Mouse (Mus musculus): ENCODE measurements around the gene Kctd2. TPM values are rescaled to one million over a fixed set of nuclear protein-coding genes. Genes with fewer than 3 reads are reported as not detected.
"Not testable (repeated sequence)": the region's sequence is repeated elsewhere in the genome, so short reads cannot be mapped to it uniquely, and the experiment has no call there.

The Kctd2 gene
- total RNA-seq, 2 experiments from 2014 or later, result 43.8 to 70.0 TPM

- peak; percentile 97 for DNase-seq
Observed at GRCm38 (mm10) chr11:115475025-115475757, 55.3 kb downstream of the Kctd2 start, which contains the start of gene Armc7. Gene Armc7 (plus strand): TSS chr11:115475667.

GRCm38 (mm10) chr11:115475758-115476237 lies 55.9 kb downstream of the Kctd2 start:
- DNase-seq, result no peak

- DNase-seq, result not testable (repeated sequence)
Observed at GRCm38 (mm10) chr11:115476630-115477029, 56.7 kb downstream of the Kctd2 start.

- not testable (repeated sequence) for DNase-seq
Observed at GRCm38 (mm10) chr11:115477388-115477787, 57.5 kb downstream of the Kctd2 start.

GRCm38 (mm10) chr11:115478296-115478938 lies 58.5 kb downstream of the Kctd2 start:
- DNase-seq, result no peak

Small RNA genes within 50 kb of the gene (microRNA-seq; reads per million reads assigned to microRNA genes)
- gene Mir3968, result not detected

Other genes with a start within 250 kb of the Kctd2 start
- gene Tmem104, start 232.6 kb upstream of the Kctd2 start, total RNA-seq (2021), result 10 to 100 TPM; 19.9 to 23.2 TPM
- 10 to 100 TPM; 26.7 to 29.4 TPM for gene Nat9, start 232.3 kb upstream of the Kctd2 start, total RNA-seq (2021)
- gene Grin2c, start 152.9 kb upstream of the Kctd2 start, total RNA-seq (2021), result 1 to 10 TPM; 1.7 to 4.6 TPM
- 1,000 to 10,000 TPM; 1,168 to 1,492 TPM for gene Fdxr, start 143.1 kb upstream of the Kctd2 start, total RNA-seq (2021)
- gene Fads6, start 122.5 kb upstream of the Kctd2 start, total RNA-seq (2021), result 10 to 100 TPM; 47.5 to 75.9 TPM
- not detected for gene Otop2, start 113.0 kb upstream of the Kctd2 start, total RNA-seq (2021)
- gene Ush1g, start 98.1 kb upstream of the Kctd2 start, total RNA-seq (2021), result under 1 TPM; 0.40 to 0.49 TPM
- not detected for gene Otop3, start 85.4 kb upstream of the Kctd2 start, total RNA-seq (2021)
- gene Hid1, start 52.4 kb upstream of the Kctd2 start, total RNA-seq (2021), result 10 to 100 TPM; 16.2 to 38.1 TPM
- 100 to 1,000 TPM in 1 of 2 experiments, 10 to 100 TPM in 1; 82.1 to 136 TPM for gene Cdr2l, start 38.2 kb upstream of the Kctd2 start, total RNA-seq (2021)
- 100 to 1,000 TPM; 147 to 162 TPM for gene Mrpl58, start 16.4 kb upstream of the Kctd2 start, total RNA-seq (2021)
- 100 to 1,000 TPM; 567 to 597 TPM for gene Atp5h, start 166 bp upstream of the Kctd2 start, total RNA-seq (2021)
- gene Trim80, start 20.4 kb downstream of the Kctd2 start, total RNA-seq (2021), result under 1 TPM in 1 of 2 experiments, not detected in 1; 0.17 TPM
- under 1 TPM in 1 of 2 experiments, not detected in 1; 0.53 TPM for gene Slc16a5, start 42.3 kb downstream of the Kctd2 start, total RNA-seq (2021)
- 1 to 10 TPM; 7.3 to 8.2 TPM for gene Armc7, start 55.5 kb downstream of the Kctd2 start, total RNA-seq (2021)
- 100 to 1,000 TPM in 1 of 2 experiments, 10 to 100 TPM in 1; 98.5 to 161 TPM for gene Nt5c, start 71.7 kb downstream of the Kctd2 start, total RNA-seq (2021)
- gene Jpt1, start 94.3 kb downstream of the Kctd2 start, total RNA-seq (2021), result 100 to 1,000 TPM in 1 of 2 experiments, 10 to 100 TPM in 1; 80.5 to 106 TPM
- 100 to 1,000 TPM; 248 to 259 TPM for gene Sumo2, start 116.1 kb downstream of the Kctd2 start, total RNA-seq (2021)
- 10 to 100 TPM; 44.0 to 44.8 TPM for gene Nup85, start 144.3 kb downstream of the Kctd2 start, total RNA-seq (2021)
- 100 to 1,000 TPM in 1 of 2 experiments, 10 to 100 TPM in 1; 97.7 to 102 TPM for gene Mrps7, start 183.8 kb downstream of the Kctd2 start, total RNA-seq (2021)
- gene Gga3, start 183.9 kb downstream of the Kctd2 start, total RNA-seq (2021), result 10 to 100 TPM; 25.3 to 30.7 TPM
- gene Mif4gd, start 192.8 kb downstream of the Kctd2 start, total RNA-seq (2021), result 100 to 1,000 TPM in 1 of 2 experiments, 10 to 100 TPM in 1; 73.4 to 195 TPM
- 10 to 100 TPM; 90.5 to 96.3 TPM for gene Slc25a19, start 208.2 kb downstream of the Kctd2 start, total RNA-seq (2021)

Measured in adrenal gland, postnatal 36 days (tissue).